ENCODE assay signal across 9 mouse cellular contexts in the genomic region with DNA sequence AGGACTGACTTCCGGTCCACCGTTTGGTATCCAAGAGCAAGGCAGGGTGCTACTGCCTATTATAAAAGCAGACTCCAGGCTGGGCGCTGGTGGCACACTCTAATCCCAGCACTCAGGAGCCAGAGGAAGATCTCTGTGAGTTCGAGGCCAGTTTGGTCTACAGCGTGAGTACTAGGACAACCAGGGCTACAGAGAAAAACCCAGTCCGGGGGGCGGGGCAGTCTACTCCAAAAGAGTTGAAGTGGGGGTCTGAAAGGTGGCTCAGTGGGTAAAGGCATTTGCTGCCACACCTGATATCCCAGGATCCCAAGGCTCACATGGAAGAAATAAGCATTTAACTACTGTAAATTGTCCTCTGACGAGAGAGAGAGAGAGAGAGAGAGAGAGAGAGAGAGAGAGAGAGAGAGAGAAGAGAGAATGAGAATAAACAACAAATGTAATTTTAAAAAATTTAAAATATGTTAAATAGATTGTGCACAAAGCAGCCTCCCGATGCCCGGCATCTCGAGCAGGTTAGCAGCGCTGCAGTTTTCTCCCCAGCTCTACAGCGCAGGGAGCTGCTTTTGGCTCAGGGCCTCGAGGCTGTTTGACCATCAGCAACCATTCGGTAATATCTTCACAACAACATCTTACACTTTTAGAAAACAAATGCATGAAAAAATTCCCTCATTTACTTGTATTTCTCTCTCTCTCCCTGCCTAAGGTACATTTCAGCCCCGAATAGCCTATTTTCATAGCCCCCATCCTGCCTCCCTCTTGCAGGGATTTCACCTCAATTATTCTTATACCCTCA. TPM values are rescaled to one million over a fixed set of nuclear protein-coding genes. Genes with fewer than 3 reads are reported as not detected.
A peak's percentile ranks its signal among the peaks of the same experiment; 100 is the strongest.
DNase-seq lines count a peak whose midpoint lies in the region; ATAC-seq and TF ChIP-seq lines count a peak whose summit lies in the region.
"Had no signal": no experiment of that assay in that cellular context is flagged by ENCODE, and none has a peak within 500 bp of the region (broad histone marks: within the 10 kb centered on the region; RNA-seq: fewer than 3 reads in every experiment).

No protein-coding gene starts in this region.

- peaks cover 94% of the 10 kb centered on the region for H3K27me3 ChIP-seq in heart, embryonic 10.5 days (ENCODE audit: insufficient read depth, poor library complexity, severe bottlenecking)
- peaks cover 34% of the 10 kb centered on the region for H3K27me3 ChIP-seq in forebrain, postnatal 0 days (ENCODE audit: insufficient read depth, low read length)
- H3K27me3 ChIP-seq in midbrain, embryonic 10.5 days (ENCODE audit: low read depth, poor library complexity, severe bottlenecking) = peaks cover 91% of the 10 kb centered on the region

- peak overlapping the region; percentile 51; the same call in 1 of the 2 replicates for H3K9ac ChIP-seq in forebrain, postnatal 0 days

- H3K27ac ChIP-seq in heart, embryonic 10.5 days = no peak overlapping the region
- no peak overlapping the region for H3K27ac ChIP-seq in forebrain, postnatal 0 days (ENCODE audit: low read depth, low read length)
- no peak overlapping the region for H3K27ac ChIP-seq in midbrain, embryonic 10.5 days (replicated peaks)

- WGBS in heart, embryonic 10.5 days = 19% methylated on average over 16 of the region's 16 CpGs
- WGBS in forebrain, postnatal 0 days = 16% methylated on average over 16 of the region's 16 CpGs
- 18% methylated on average over 16 of the region's 16 CpGs for WGBS in midbrain, embryonic 10.5 days

- DNase-seq in heart, embryonic 10.5 days (ENCODE audit: low spot score) = no peak
- DNase-seq in heart, postnatal 25 days (ENCODE audit: low spot score) = no peak
- DNase-seq in brain, adult 2 months (ENCODE audit: low read depth, low spot score) = peak; percentile 50
- DNase-seq in forebrain, postnatal 0 days = no peak
- no peak for DNase-seq in midbrain, embryonic 10.5 days (ENCODE audit: low spot score)
- DNase-seq in thymus, postnatal 4 days = no peak
- DNase-seq in frontal cortex, postnatal 25 days (ENCODE audit: low spot score in 2 of 2) = no peak
- no peak for DNase-seq in thymus, postnatal 25 days

- no peak for ATAC-seq in forebrain, postnatal 0 days

- intact Hi-C loops in heart, postnatal 25 days (cut with DNase I) = no loop called here

- H3K4me3 ChIP-seq in heart, embryonic 10.5 days = peak overlapping the region; percentile 67
- peak overlapping the region; percentile 46 for H3K4me3 ChIP-seq in forebrain, postnatal 0 days (ENCODE audit: low read depth, low read length)
- peak overlapping the region; percentile 62 for H3K4me3 ChIP-seq in midbrain, embryonic 10.5 days

- no peaks in the 10 kb centered on the region for H3K36me3 ChIP-seq in heart, embryonic 10.5 days
- H3K36me3 ChIP-seq in forebrain, postnatal 0 days (ENCODE audit: insufficient read depth) = no peaks in the 10 kb centered on the region
- no peaks in the 10 kb centered on the region for H3K36me3 ChIP-seq in midbrain, embryonic 10.5 days

- peak overlapping the region; percentile 95 for H3K4me2 ChIP-seq in forebrain, postnatal 0 days (ENCODE audit: low read depth)

- peaks cover 23% of the 10 kb centered on the region for H3K4me1 ChIP-seq in heart, embryonic 10.5 days
- H3K4me1 ChIP-seq in forebrain, postnatal 0 days (ENCODE audit: insufficient read depth) = no peaks in the 10 kb centered on the region
- H3K4me1 ChIP-seq in midbrain, embryonic 10.5 days = peaks cover 45% of the 10 kb centered on the region

- H3K9me3 ChIP-seq in heart, embryonic 10.5 days = no peaks in the 10 kb centered on the region
- H3K9me3 ChIP-seq in forebrain, postnatal 0 days (ENCODE audit: low read length) = no peaks in the 10 kb centered on the region
- no peaks in the 10 kb centered on the region for H3K9me3 ChIP-seq in midbrain, embryonic 10.5 days (replicated peaks)

- no peak for TF ChIP-seq CTCF in forebrain, postnatal 0 days (IDR thresholded peaks at IDR 0.05; ENCODE audit: low read depth)

RNA-seq across cellular contexts. Expression of gene Syt2, which starts 0.9 kb away (rescaled TPM):
- polyA plus RNA-seq in heart, embryonic 10.5 days (2016; fragmentation: Nextera tagmentation; extraction: Ambion mirVana) = 0.12 and 0.29 TPM in 2 replicates
- not detected for total RNA-seq in heart, postnatal 25 days (2021)
- 1.1 and 1.3 TPM in 2 replicates for total RNA-seq in forebrain, postnatal 0 days (2014; rRNA removed)
- 1.2 and 1.6 TPM in 2 replicates for polyA plus RNA-seq in forebrain, postnatal 0 days (2015; fragmentation: Nextera tagmentation; extraction: Ambion mirVana)
- polyA plus RNA-seq in midbrain, embryonic 10.5 days (2016; fragmentation: Nextera tagmentation; extraction: Ambion mirVana) = 2.7 TPM in 2 replicates
- polyA plus RNA-seq: spleen, adult 2 months had no signal
